Comparison of ENCODE assay signal across 8 mouse cellular contexts in the genomic region with DNA sequence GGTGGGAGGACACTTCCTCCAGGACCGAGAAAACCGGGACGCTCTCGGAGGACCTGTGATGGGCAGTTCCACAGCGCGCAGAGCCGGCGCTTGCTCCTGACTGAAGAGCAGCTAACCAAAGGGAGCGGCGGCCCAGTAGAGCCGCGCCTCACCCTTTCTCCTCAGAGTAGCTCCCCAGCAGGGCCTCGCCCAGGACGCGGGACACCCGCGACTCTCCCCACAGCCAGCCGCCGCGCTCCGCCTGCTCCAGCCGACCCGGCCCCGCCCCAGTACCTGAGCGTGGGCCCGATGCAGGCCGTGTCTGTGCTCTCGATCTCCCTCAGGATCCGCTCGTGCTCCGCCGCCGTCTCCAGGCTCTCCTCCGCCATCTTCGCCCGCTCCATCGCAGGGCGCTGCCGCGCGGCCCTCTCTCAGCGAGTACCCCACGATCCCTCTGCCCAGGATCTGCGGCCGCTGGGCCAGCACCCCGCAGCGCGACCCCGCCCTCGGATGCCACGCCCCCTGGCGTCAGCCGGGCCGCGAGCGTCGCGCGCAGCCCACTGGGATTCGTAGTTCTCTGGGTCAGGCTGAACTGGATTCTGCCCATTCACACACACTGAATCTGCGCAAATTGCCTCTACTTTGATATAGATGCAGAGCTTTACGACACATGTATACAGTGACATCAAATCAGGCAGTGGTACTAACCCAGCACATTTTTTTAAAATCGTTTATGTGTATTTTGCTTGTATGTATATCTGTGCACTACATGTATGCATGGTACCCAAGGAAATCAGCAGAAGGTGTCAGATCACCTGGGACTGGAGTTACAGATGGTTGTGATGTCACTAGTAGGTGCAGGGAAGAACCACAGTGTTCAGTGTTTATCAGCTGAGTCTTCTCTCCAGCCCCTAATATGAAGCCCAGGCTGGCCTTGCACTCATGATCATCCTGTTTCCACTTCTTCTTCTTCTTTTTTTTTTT. TPM values are rescaled to one million over a fixed set of nuclear protein-coding genes. Genes with fewer than 3 reads are reported as not detected.
DNase-seq lines count a peak whose midpoint lies in the region; ATAC-seq and TF ChIP-seq lines count a peak whose summit lies in the region.

Gene Exoc6b, minus strand, starts transcription at position 491 of the 963 bp plus-strand sequence.

- no peaks in the 10 kb centered on the region for H3K27me3 ChIP-seq in hindbrain, embryonic 16.5 days (replicated peaks; ENCODE audit: control insufficient read depth, insufficient read depth, low read length)

- peak within 1 kb of the TSS; percentile 55 for H3K4me2 ChIP-seq in hindbrain, embryonic 16.5 days (ENCODE audit: low read length)

- peak within 1 kb of the TSS; percentile 91 for H3K27ac ChIP-seq in hindbrain, embryonic 16.5 days (ENCODE audit: low read depth, low read length)
- H3K27ac ChIP-seq in left cerebral cortex, adult 2 months: peak within 1 kb of the TSS; percentile 95

- H3K9me3 ChIP-seq in hindbrain, embryonic 16.5 days (ENCODE audit: control insufficient read depth, low read length): no peaks in the 10 kb centered on the region

- peak within 1 kb of the TSS; percentile 96 for H3K4me3 ChIP-seq in hindbrain, embryonic 16.5 days (ENCODE audit: low read length)
- peak within 1 kb of the TSS; percentile 88 for H3K4me3 ChIP-seq in left cerebral cortex, adult 2 months

- TF ChIP-seq CTCF in left cerebral cortex, adult 2 months (IDR thresholded peaks at IDR 0.05): peak; percentile 32

- ATAC-seq in hindbrain, embryonic 16.5 days: peak; percentile 94
- ATAC-seq in megakaryocyte, adult 5-6 weeks (ENCODE audit: poor library complexity, severe bottlenecking): peak; percentile 91

- under 1% methylated on average over 58 of the region's 63 CpGs for WGBS in hindbrain, embryonic 16.5 days

- H3K9ac ChIP-seq in hindbrain, embryonic 16.5 days (ENCODE audit: low read depth, low read length): peak within 1 kb of the TSS; percentile 97

- peak; percentile 78 for DNase-seq in T-cell, adult 2 months (ENCODE audit: low spot score)
- DNase-seq in cerebellum, postnatal 36 days: peak; percentile 89 to 90
- peak; percentile 86 for DNase-seq in gastrocnemius, adult 18-20 months (ENCODE audit: low spot score)
- peak; percentile 87 to 91 for DNase-seq in left cerebral cortex, adult 2 months (ENCODE audit: extremely low spot score in 1 of 2, low spot score in 2 of 2)
- DNase-seq in right cerebral cortex, adult 2 months (ENCODE audit: low spot score in 2 of 2): peak; percentile 87 to 90
- DNase-seq in urinary bladder, postnatal 14 days (ENCODE audit: low spot score): peak; percentile 90

- peaks cover 12% of the 10 kb centered on the region for H3K4me1 ChIP-seq in hindbrain, embryonic 16.5 days (ENCODE audit: control insufficient read depth, insufficient read depth, low read depth, low read length)

- intact Hi-C loops in left cerebral cortex, adult 2 months (cut with DNase I): no loop called here

- H3K36me3 ChIP-seq in hindbrain, embryonic 16.5 days (ENCODE audit: control insufficient read depth, insufficient read depth, low read length): no peaks in the 10 kb centered on the region

RNA-seq across cellular contexts. Expression of gene Exoc6b, which starts in this region (rescaled TPM):
- 10 to 100 TPM; 14.0 to 14.2 TPM for total RNA-seq in gastrocnemius, adult 18-20 months (2021)
- polyA plus RNA-seq in hindbrain, embryonic 16.5 days (2015; fragmentation: Nextera tagmentation; extraction: Ambion mirVana): 46.5 and 51.3 TPM in 2 replicates
- 10 to 100 TPM; 85.0 to 93.3 TPM for total RNA-seq in left cerebral cortex, adult 2 months (2021)
- 7.9 and 9.0 TPM in 2 replicates for total RNA-seq in megakaryocyte, adult 5-6 weeks (2015)
- total RNA-seq in megakaryocyte, adult 5-6 weeks (2017): 6.4 and 10.7 TPM in 2 replicates

Comparison
In these comparisons a context has a peak if more than half of its experiments do, and no peak if none do; other contexts are left out.
1. Peak in every context shown above with its lines: DNase-seq, ATAC-seq, H3K4me3 ChIP-seq and H3K27ac ChIP-seq.
2. RNA of gene Exoc6b (total RNA-seq): 85.0 to 93.3 TPM in left cerebral cortex, adult 2 months; 14.0 to 14.2 TPM in gastrocnemius, adult 18-20 months and 6.4 to 10.7 TPM in megakaryocyte, adult 5-6 weeks; every median in the first group is over 4 times any median in the second.